Mouse (Mus musculus) intestine, embryonic 16.5 days (tissue): ENCODE data around the gene Serp2. TPM values are rescaled to one million over a fixed set of nuclear protein-coding genes. Genes with fewer than 3 reads are reported as not detected.

Experiments
- ATAC-seq: fragments of 200-750 bp; cut with Nextera tagmentation; 2 replicates; pipeline ENCODE4 v1.8.0; 2017; ENCODE audit warnings: moderate TSS enrichment, moderate library complexity
- H3K27ac ChIP-seq: fragments of 300-500 bp; sonication (generic); 2 replicates; pipeline ENCODE4 v1.5.1; 2014; ENCODE audit warnings: mild to moderate bottlenecking, low read length
- H3K27me3 ChIP-seq: fragments of 300-500 bp; sonication (generic); replicated peaks from 2 replicates; pipeline ENCODE4 v1.6.1; 2014; ENCODE audit warnings: low read length, control low read depth, mixed read lengths; ENCODE audit not compliant: control insufficient read depth, insufficient read depth
- H3K36me3 ChIP-seq: fragments of 300-500 bp; sonication (generic); 2 replicates; pipeline ENCODE4 v1.6.1; 2014; ENCODE audit warnings: low read length, control low read depth; ENCODE audit not compliant: control insufficient read depth, insufficient read depth
- H3K4me1 ChIP-seq: fragments of 300-500 bp; sonication (generic); 2 replicates; pipeline ENCODE4 v1.6.1; 2014; ENCODE audit warnings: low read length, control low read depth, mixed read lengths; ENCODE audit not compliant: control insufficient read depth, insufficient read depth
- H3K4me2 ChIP-seq: fragments of 300-500 bp; sonication (generic); 2 replicates; pipeline ENCODE4 v1.6.1; 2014; ENCODE audit warnings: low read depth, low read length, control low read depth
- H3K4me3 ChIP-seq: fragments of 300-500 bp; sonication (generic); 2 replicates; pipeline ENCODE4 v1.5.1; 2014; ENCODE audit warnings: mild to moderate bottlenecking, low read length
- H3K9ac ChIP-seq: fragments of 300-500 bp; sonication (generic); 2 replicates; pipeline ENCODE4 v1.6.1; 2014; ENCODE audit warnings: low read depth, low read length
- H3K9me3 ChIP-seq: fragments of 300-500 bp; sonication (generic); 2 replicates; pipeline ENCODE4 v1.6.1; 2016; ENCODE audit warnings: low read length, control low read depth; ENCODE audit not compliant: control insufficient read depth
- WGBS: fragments of 180-500 bp; shearing (Covaris S2); extraction: QIAGEN DNeasy Blood & Tissue Kit; methylation state at CpG from one replicate; pipeline ENCODE4 v1.1.7; 2014; 5-methylcytosine and 5-hydroxymethylcytosine counted together
- polyA plus RNA-seq: library from polyadenylated mRNA; unstranded; fragments of >200 nt; fragmentation: Nextera tagmentation; extraction: Ambion mirVana; gene quantifications from 2 replicates; pipeline ENCODE4 v1.2.1, GENCODE M21; 2015

Serp2 gene
- polyA plus RNA-seq, 1 experiment from 2014 or later: 8.2 TPM

- ATAC-seq: peak; percentile 79
- Histone ChIP-seq H3K4me2 (peak overlapping the region; percentile 96), H3K27ac (peak overlapping the region; percentile 59), H3K4me3 (peak overlapping the region; percentile 64), H3K27me3 (no peaks in the 10 kb centered on the region), H3K4me1 (peaks cover 7% of the 10 kb centered on the region), H3K9ac (peak overlapping the region; percentile 74), H3K36me3 (no peaks in the 10 kb centered on the region), H3K9me3 (no peaks in the 10 kb centered on the region)
- under 1% methylated on average over 57 of the region's 67 CpGs for WGBS
These were observed 448 bp downstream of the Serp2 start for GRCm38 (mm10) chr14:76556031-76556851.

- peak overlapping the region; percentile 64 for H3K4me3 ChIP-seq
- H3K27me3 ChIP-seq: no peaks in the 10 kb centered on the region
- H3K4me1 ChIP-seq: peaks cover 7% of the 10 kb centered on the region
- ATAC-seq: 0 out of 2 replicates have a peak, but pooled peaks have one; percentile 6
- H3K36me3 ChIP-seq: no peaks in the 10 kb centered on the region
- H3K9me3 ChIP-seq: no peaks in the 10 kb centered on the region
- H3K9ac ChIP-seq: peak overlapping the region; percentile 74; the same call in 1 of the 2 replicates
- H3K27ac ChIP-seq: peak overlapping the region; percentile 59
- 49% methylated on average over 18 of the region's 18 CpGs for WGBS
- H3K4me2 ChIP-seq: peak overlapping the region; percentile 96
These were observed 1.2 kb downstream of the Serp2 start for GRCm38 (mm10) chr14:76555263-76556030.

GRCm38 (mm10) chr14:76544136-76544535 lies 12.6 kb downstream of the Serp2 start:
- ATAC-seq: no peak

GRCm38 (mm10) chr14:76541341-76541740 lies 15.3 kb downstream of the Serp2 start:
- Histone ChIP-seq H3K4me3 (no peak overlapping the region), H3K4me2 (no peak overlapping the region), H3K4me1 (peaks cover 7% of the 10 kb centered on the region), H3K27me3 (no peaks in the 10 kb centered on the region), H3K9me3 (no peaks in the 10 kb centered on the region), H3K9ac (no peak overlapping the region), H3K36me3 (no peaks in the 10 kb centered on the region), H3K27ac (no peak overlapping the region)
- WGBS: 46% methylated on average over 2 of the region's 2 CpGs
- ATAC-seq: no peak

More at GRCm38 (mm10) chr14:76544136-76544535, 12.6 kb downstream of the Serp2 start:
- Histone ChIP-seq H3K9me3 (no peaks in the 10 kb centered on the region), H3K9ac (no peak overlapping the region), H3K4me2 (no peak overlapping the region), H3K27me3 (no peaks in the 10 kb centered on the region), H3K4me3 (no peak overlapping the region), H3K36me3 (no peaks in the 10 kb centered on the region), H3K27ac (no peak overlapping the region), H3K4me1 (0 out of 2 replicates have a peak, but pooled peaks cover 2% of the 10 kb centered on the region)
- WGBS: 68% methylated on average over 6 of the region's 6 CpGs

- ATAC-seq: no peak
- H3K9ac ChIP-seq: no peak overlapping the region
- H3K36me3 ChIP-seq: no peaks in the 10 kb centered on the region
- H3K4me2 ChIP-seq: no peak overlapping the region
- no peak overlapping the region for H3K4me3 ChIP-seq
- H3K9me3 ChIP-seq: no peaks in the 10 kb centered on the region
- H3K4me1 ChIP-seq: peaks cover 7% of the 10 kb centered on the region
- H3K27me3 ChIP-seq: no peaks in the 10 kb centered on the region
- no peak overlapping the region for H3K27ac ChIP-seq
- WGBS: 86% methylated on average over 5 of the region's 5 CpGs
These were observed 16.6 kb downstream of the Serp2 start for GRCm38 (mm10) chr14:76540005-76540670.

DNA sequence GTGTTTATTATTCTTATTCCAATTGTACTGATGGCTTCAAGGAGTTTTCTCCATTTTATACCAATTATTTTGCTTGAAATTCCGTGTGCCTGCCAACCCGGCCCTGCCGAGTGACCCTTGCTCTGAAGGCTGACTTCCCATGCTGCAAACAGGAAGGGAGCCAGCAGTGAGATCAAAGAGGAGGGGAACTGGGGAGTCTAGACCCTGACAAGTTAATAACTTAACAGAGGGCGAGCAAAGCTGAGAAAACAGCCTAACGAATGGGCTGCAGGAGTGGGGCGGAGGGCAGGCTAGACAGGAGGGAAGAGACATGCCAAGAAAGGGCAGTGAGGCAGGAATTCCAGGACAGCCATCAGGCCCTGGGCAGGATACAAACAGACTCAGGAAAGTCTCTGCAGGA lies 19.8 kb downstream of the Serp2 start:
- peak; percentile 16; the same call in 1 of the 2 replicates for ATAC-seq
- no peak overlapping the region for H3K27ac ChIP-seq
- H3K36me3 ChIP-seq: no peaks in the 10 kb centered on the region
- H3K9me3 ChIP-seq: no peaks in the 10 kb centered on the region
- WGBS: 18% methylated on average over 6 of the region's 6 CpGs
- H3K4me2 ChIP-seq: no peak overlapping the region
- H3K4me1 ChIP-seq: peaks cover 18% of the 10 kb centered on the region
- H3K9ac ChIP-seq: peak overlapping the region; percentile 9; the same call in 1 of the 2 replicates
- no peak overlapping the region for H3K4me3 ChIP-seq
- H3K27me3 ChIP-seq: no peaks in the 10 kb centered on the region

- Histone ChIP-seq H3K4me3 (no peak overlapping the region), H3K4me2 (no peak overlapping the region), H3K36me3 (no peaks in the 10 kb centered on the region), H3K4me1 (peaks cover 18% of the 10 kb centered on the region), H3K9me3 (no peaks in the 10 kb centered on the region), H3K27me3 (no peaks in the 10 kb centered on the region), H3K27ac (no peak overlapping the region), H3K9ac (no peak overlapping the region)
- ATAC-seq: no peak
- 75% methylated on average over 1 of the region's 1 CpGs for WGBS
These were observed 21.6 kb downstream of the Serp2 start for GRCm38 (mm10) chr14:76535096-76535495.

DNA sequence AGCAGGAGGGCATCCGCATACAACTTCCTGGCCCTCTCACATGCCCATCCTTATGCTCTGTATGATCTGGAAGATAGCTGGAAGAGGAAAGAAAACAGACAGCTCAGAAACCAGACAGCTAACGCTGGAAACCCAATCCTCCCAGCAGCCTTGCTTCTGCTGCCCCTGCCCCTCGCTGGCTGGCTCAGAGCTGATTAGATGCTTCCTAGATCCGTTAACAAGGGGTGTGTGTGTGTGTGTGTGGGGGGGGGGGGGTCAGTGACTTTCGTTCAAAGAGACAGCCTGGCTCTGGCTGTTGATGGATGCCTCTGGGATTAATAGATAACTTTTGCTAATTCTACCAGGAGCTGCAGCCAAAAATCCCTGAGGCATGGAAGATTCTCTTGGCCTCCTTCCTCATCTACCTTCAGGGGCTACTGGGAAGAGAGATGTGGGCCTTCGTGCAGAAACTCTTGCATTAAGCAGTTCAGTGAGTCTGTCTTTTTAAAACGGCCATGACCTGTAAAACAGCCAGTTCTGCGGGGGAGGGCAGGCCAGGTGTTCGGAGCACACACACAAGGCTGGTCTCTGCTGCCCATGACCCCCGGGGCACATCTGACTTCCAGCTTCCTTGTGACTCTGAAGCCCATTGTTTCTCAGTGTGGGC lies 23.4 kb downstream of the Serp2 start:
- H3K9ac ChIP-seq: peak overlapping the region; percentile 26; the same call in 1 of the 2 replicates
- peak overlapping the region; percentile 29; the same call in 1 of the 2 replicates for H3K27ac ChIP-seq
- peaks cover 24% of the 10 kb centered on the region for H3K4me1 ChIP-seq
- peak; percentile 53 for ATAC-seq
- H3K27me3 ChIP-seq: no peaks in the 10 kb centered on the region
- H3K9me3 ChIP-seq: no peaks in the 10 kb centered on the region
- no peak overlapping the region; the same call in 1 of the 2 replicates for H3K4me3 ChIP-seq
- peak overlapping the region; percentile 40; the same call in 1 of the 2 replicates for H3K4me2 ChIP-seq
- WGBS: 19% methylated on average over 10 of the region's 10 CpGs
- H3K36me3 ChIP-seq: no peaks in the 10 kb centered on the region
